Mouse (Mus musculus): ENCODE measurements at regions not wholly inside any gene's neighbourhood (a gene's known extent, or its start where the extent isn't known, plus 50 kb on each side); places are given as distances from the start of the nearest gene placed in this dataset.

DNA sequence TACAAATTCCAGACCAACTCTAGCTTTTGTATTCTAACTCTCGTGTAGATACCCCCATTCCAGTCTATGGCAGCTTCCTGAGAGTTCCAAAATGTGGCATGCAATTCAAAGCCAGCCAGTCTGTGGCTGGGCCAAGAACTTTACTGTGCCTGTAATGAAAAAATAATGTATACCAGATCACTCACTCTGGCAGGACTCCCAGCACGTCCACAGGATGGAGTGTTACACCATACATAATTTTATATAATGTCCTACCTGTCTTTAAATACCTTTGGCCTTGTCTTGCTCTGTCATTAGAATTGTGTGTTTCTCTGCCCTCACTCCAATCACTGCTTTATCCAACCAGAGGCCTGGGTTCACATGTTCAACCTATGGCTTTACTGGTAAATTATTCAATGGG lies 301.8 kb downstream of the Ttll7 start:
- no peaks in the 10 kb centered on the region for H3K79me2 ChIP-seq (ENCODE audit: control insufficient read depth, insufficient read depth, low read length, poor library complexity)
- H3K4me3 ChIP-seq (ENCODE audit: control insufficient read depth in 1 of 2, insufficient read depth in 1 of 2, low read depth in 2 of 2, low read length in 2 of 2): no peak overlapping the region
- H3K27me3 ChIP-seq (ENCODE audit: control insufficient read depth in 1 of 2, insufficient read depth in 2 of 2, low read length in 2 of 2): no peaks in the 10 kb centered on the region
- no peak for TF ChIP-seq ETS1 (IDR thresholded peaks at IDR 0.05; ENCODE audit: low read depth, low read length)
- DNase-seq (ENCODE audit: low read depth, low spot score): no peak
- H3K9me3 ChIP-seq (replicated peaks; ENCODE audit: insufficient read depth, low read length): no peaks in the 10 kb centered on the region
- H3K9ac ChIP-seq (ENCODE audit: control insufficient read depth, low read depth, low read length, poor library complexity, severe bottlenecking): no peak overlapping the region
- no peaks in the 10 kb centered on the region for H3K36me3 ChIP-seq (ENCODE audit: control insufficient read depth in 1 of 2, insufficient read depth in 2 of 2, low read length in 2 of 2)
- H3K4me1 ChIP-seq (ENCODE audit: control insufficient read depth in 1 of 2, insufficient read depth in 2 of 2, low read length in 2 of 2): no peaks in the 10 kb centered on the region
- no peak overlapping the region for H3K27ac ChIP-seq (ENCODE audit: control insufficient read depth, low read depth, low read length)

DNA sequence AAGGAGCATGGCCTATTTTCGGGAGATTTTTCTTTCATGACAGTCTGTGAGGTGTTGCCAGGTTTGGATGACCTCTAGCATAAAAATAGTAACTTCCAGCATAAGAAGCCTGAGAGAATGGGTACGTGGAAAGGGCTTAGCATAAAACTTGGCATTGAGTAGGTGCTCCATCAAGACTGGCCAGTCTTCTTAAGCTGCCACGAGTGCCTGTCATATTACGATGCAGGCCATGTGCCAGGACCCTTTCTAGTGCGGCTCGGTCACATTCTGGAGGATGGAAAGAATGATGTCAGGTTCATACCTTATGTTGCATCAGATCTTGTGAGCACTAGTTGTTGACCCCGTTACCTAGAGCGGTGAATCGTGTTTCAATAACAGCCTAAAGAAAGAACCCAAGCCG lies 311.0 kb downstream of the Ttll7 start:
- Histone ChIP-seq H3K79me2 (ENCODE audit: control insufficient read depth, insufficient read depth, low read length, poor library complexity) (no peaks in the 10 kb centered on the region), H3K9me3 (replicated peaks; ENCODE audit: insufficient read depth, low read length) (no peaks in the 10 kb centered on the region), H3K36me3 (ENCODE audit: control insufficient read depth in 1 of 2, insufficient read depth in 2 of 2, low read length in 2 of 2) (no peaks in the 10 kb centered on the region), H3K4me3 (ENCODE audit: control insufficient read depth in 1 of 2, insufficient read depth in 1 of 2, low read depth in 2 of 2, low read length in 2 of 2) (no peak overlapping the region), H3K4me1 (ENCODE audit: control insufficient read depth in 1 of 2, insufficient read depth in 2 of 2, low read length in 2 of 2) (no peaks in the 10 kb centered on the region), H3K27me3 (ENCODE audit: control insufficient read depth in 1 of 2, insufficient read depth in 2 of 2, low read length in 2 of 2) (no peaks in the 10 kb centered on the region), H3K9ac (ENCODE audit: control insufficient read depth, low read depth, low read length, poor library complexity, severe bottlenecking) (no peak overlapping the region), H3K27ac (ENCODE audit: control insufficient read depth, low read depth, low read length) (no peak overlapping the region)
- TF ChIP-seq ZMIZ1 (IDR thresholded peaks at IDR 0.05; ENCODE audit: low read depth, low read length) (no peak), MXI1 (IDR thresholded peaks at IDR 0.05; ENCODE audit: low read depth, low read length) (no peak), ZNF384 (IDR thresholded peaks at IDR 0.05; ENCODE audit: low read depth, low read length) (no peak), CHD1 (IDR thresholded peaks at IDR 0.05; ENCODE audit: low read depth, low read length) (no peak), POLR2AphosphoS5 (IDR thresholded peaks at IDR 0.05; ENCODE audit: borderline replicate concordance, low read depth, low read length) (no peak), HCFC1 (IDR thresholded peaks at IDR 0.05; ENCODE audit: low read depth, low read length) (no peak), MAFK (IDR thresholded peaks at IDR 0.05; ENCODE audit: borderline replicate concordance, low read depth, low read length) (no peak), ELF1 (IDR thresholded peaks at IDR 0.05; ENCODE audit: low read depth, low read length) (no peak), USF2 (IDR thresholded peaks at IDR 0.05; ENCODE audit: borderline replicate concordance in 1 of 2, insufficient read depth in 1 of 2, low read depth in 1 of 2, low read length in 2 of 2) (no peak), TAL1 (IDR thresholded peaks at IDR 0.05; ENCODE audit: low read length) (no peak), ETS1 (IDR thresholded peaks at IDR 0.05; ENCODE audit: low read depth, low read length) (no peak), MYB (IDR thresholded peaks at IDR 0.05; ENCODE audit: low read depth, low read length) (no peak), RCOR1 (IDR thresholded peaks at IDR 0.05; ENCODE audit: low read depth, low read length) (no peak), CTCF (IDR thresholded peaks at IDR 0.05 in 2 of 3, conservative IDR thresholded peaks at IDR 0.05 in 1 of 3; ENCODE audit: control insufficient read depth in 1 of 3, insufficient read depth in 1 of 3, low read depth in 2 of 3, low read length in 3 of 3, poor library complexity in 1 of 3, severe bottlenecking in 1 of 3) (no peak), EP300 (IDR thresholded peaks at IDR 0.05; ENCODE audit: low read depth in 1 of 2, low read length in 2 of 2) (no peak)
- no peak for DNase-seq (ENCODE audit: low read depth, low spot score)

DNA sequence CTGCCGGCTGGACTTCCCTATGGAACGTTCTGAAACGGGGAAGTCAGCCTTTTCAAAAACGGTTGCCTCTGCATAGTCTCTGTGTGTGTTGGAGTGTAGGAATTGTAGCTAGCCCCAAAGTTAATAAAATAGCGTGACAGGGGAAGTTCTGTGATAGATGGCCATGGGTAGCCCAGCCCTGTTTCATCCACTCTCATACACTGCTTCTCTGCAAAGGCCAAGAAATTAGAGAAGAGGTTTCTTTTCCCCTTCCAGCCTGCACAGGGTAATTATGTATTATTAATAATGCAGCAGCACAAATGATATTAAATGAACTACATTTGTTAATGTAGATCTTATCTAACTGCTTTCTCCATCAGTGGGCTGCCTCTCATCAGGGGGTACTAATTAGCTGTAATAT lies 311.4 kb downstream of the Ttll7 start:
- H3K4me3 ChIP-seq (ENCODE audit: control insufficient read depth in 1 of 2, insufficient read depth in 1 of 2, low read depth in 2 of 2, low read length in 2 of 2): no peak overlapping the region
- no peaks in the 10 kb centered on the region for H3K36me3 ChIP-seq (ENCODE audit: control insufficient read depth in 1 of 2, insufficient read depth in 2 of 2, low read length in 2 of 2)
- no peaks in the 10 kb centered on the region for H3K4me1 ChIP-seq (ENCODE audit: control insufficient read depth in 1 of 2, insufficient read depth in 2 of 2, low read length in 2 of 2)
- H3K27ac ChIP-seq (ENCODE audit: control insufficient read depth, low read depth, low read length): no peak overlapping the region
- no peak overlapping the region for H3K9ac ChIP-seq (ENCODE audit: control insufficient read depth, low read depth, low read length, poor library complexity, severe bottlenecking)
- H3K9me3 ChIP-seq (replicated peaks; ENCODE audit: insufficient read depth, low read length): no peaks in the 10 kb centered on the region
- no peaks in the 10 kb centered on the region for H3K79me2 ChIP-seq (ENCODE audit: control insufficient read depth, insufficient read depth, low read length, poor library complexity)
- H3K27me3 ChIP-seq (ENCODE audit: control insufficient read depth in 1 of 2, insufficient read depth in 2 of 2, low read length in 2 of 2): no peaks in the 10 kb centered on the region
- TF ChIP-seq RAD21 (IDR thresholded peaks at IDR 0.05; ENCODE audit: low read depth, low read length) (no peak), MAX (IDR thresholded peaks at IDR 0.05; ENCODE audit: low read length) (no peak), HCFC1 (IDR thresholded peaks at IDR 0.05; ENCODE audit: low read depth, low read length) (no peak), MEF2A (IDR thresholded peaks at IDR 0.05; ENCODE audit: extremely low read depth, insufficient replicate concordance, low read depth, low read length, poor library complexity, severe bottlenecking) (no peak), ZKSCAN1 (IDR thresholded peaks at IDR 0.05; ENCODE audit: low read depth, low read length) (no peak)
- no peak for DNase-seq (ENCODE audit: low read depth, low spot score)

Data from MEL (cell line).